19 mouse cellular contexts compared by ENCODE assay signal in the genomic region with DNA sequence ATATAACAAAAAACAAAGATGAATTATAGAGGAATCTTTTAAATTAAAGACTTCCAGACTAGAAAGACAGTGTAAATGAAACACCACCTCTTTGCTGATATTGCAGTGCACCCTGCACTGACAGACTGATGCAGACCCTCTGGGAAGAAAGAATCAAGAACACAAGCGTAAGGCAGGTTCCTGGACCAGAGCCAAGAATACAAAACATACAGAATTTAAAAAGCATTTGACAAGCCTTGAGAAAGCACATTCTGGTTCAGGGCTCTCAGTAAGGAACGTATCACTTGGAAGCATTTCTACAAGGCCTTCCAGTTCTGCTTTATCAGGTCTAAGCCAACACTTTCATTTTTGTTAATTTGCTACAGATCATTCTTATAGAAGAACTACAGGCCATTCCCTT. TPM values are rescaled to one million over a fixed set of nuclear protein-coding genes. Genes with fewer than 3 reads are reported as not detected.
DNase-seq lines count a peak whose midpoint lies in the region; ATAC-seq and TF ChIP-seq lines count a peak whose summit lies in the region.
"Had no signal": no experiment of that assay in that cellular context is flagged by ENCODE, and none has a peak within 500 bp of the region (broad histone marks: within the 10 kb centered on the region; RNA-seq: fewer than 3 reads in every experiment).

No protein-coding gene starts in this region.

- no peak overlapping the region for H3K4me2 ChIP-seq in forebrain, embryonic 14.5 days (ENCODE audit: low read length)
- no peak overlapping the region for H3K4me2 ChIP-seq in forebrain, embryonic 11.5 days (ENCODE audit: low read depth, low read length, severe bottlenecking)
- no peak overlapping the region for H3K4me2 ChIP-seq in lung, embryonic 14.5 days
- H3K4me2 ChIP-seq: embryonic facial prominence, embryonic 15.5 days; heart, embryonic 11.5 days; intestine, embryonic 15.5 days had no signal

- no peak overlapping the region for H3K27ac ChIP-seq in forebrain, embryonic 14.5 days (ENCODE audit: low read depth, low read length)
- no peak overlapping the region for H3K27ac ChIP-seq in forebrain, embryonic 11.5 days (ENCODE audit: low read depth, low read length)
- H3K27ac ChIP-seq in lung, embryonic 14.5 days (ENCODE audit: low read depth): no peak overlapping the region
- H3K27ac ChIP-seq: embryonic facial prominence, embryonic 15.5 days; intestine, embryonic 15.5 days had no signal

- no peaks in the 10 kb centered on the region for H3K9me3 ChIP-seq in forebrain, embryonic 14.5 days (replicated peaks; ENCODE audit: control insufficient read depth, low read length)
- H3K9me3 ChIP-seq in forebrain, embryonic 11.5 days (ENCODE audit: control insufficient read depth, low read length): no peaks in the 10 kb centered on the region
- 0 out of 2 replicates have a peak, but pooled peaks cover 4% of the 10 kb centered on the region for H3K9me3 ChIP-seq in lung, embryonic 14.5 days (ENCODE audit: low read depth, low read length)
- H3K9me3 ChIP-seq: embryonic facial prominence, embryonic 15.5 days; intestine, embryonic 15.5 days had no signal

- H3K27me3 ChIP-seq in forebrain, embryonic 14.5 days (replicated peaks; ENCODE audit: control insufficient read depth, insufficient read depth, low read length): no peaks in the 10 kb centered on the region
- no peaks in the 10 kb centered on the region for H3K27me3 ChIP-seq in forebrain, embryonic 11.5 days (ENCODE audit: control insufficient read depth, insufficient read depth, low read length)
- H3K27me3 ChIP-seq in lung, embryonic 14.5 days (ENCODE audit: insufficient read depth, low read length): no peaks in the 10 kb centered on the region
- H3K27me3 ChIP-seq: embryonic facial prominence, embryonic 15.5 days; intestine, embryonic 15.5 days had no signal

- 28% methylated on average over 2 of the region's 2 CpGs for WGBS in forebrain, embryonic 14.5 days
- 84% methylated on average over 2 of the region's 2 CpGs for WGBS in forebrain, embryonic 11.5 days
- WGBS in lung, embryonic 14.5 days: 27% methylated on average over 2 of the region's 2 CpGs

- ATAC-seq in forebrain, embryonic 14.5 days: no peak
- ATAC-seq in forebrain, embryonic 11.5 days (replicated peaks; ENCODE audit: low FRiP score): no peak
- no peak for ATAC-seq in lung, embryonic 14.5 days (ENCODE audit: insufficient read depth)
- ATAC-seq: intestine, embryonic 15.5 days had no signal

- no peak overlapping the region for H3K4me3 ChIP-seq in forebrain, embryonic 14.5 days (ENCODE audit: low read depth, low read length)
- H3K4me3 ChIP-seq in forebrain, embryonic 11.5 days (ENCODE audit: low read depth, low read length): no peak overlapping the region
- H3K4me3 ChIP-seq in lung, embryonic 14.5 days (ENCODE audit: low read depth, low read length): no peak overlapping the region
- H3K4me3 ChIP-seq: embryonic facial prominence, embryonic 15.5 days; erythroblast, embryonic 14.5 days; gastrocnemius, adult 2 months; intestine, embryonic 15.5 days had no signal

- DNase-seq in forebrain, embryonic 14.5 days (ENCODE audit: low spot score): peak; percentile 66
- DNase-seq in forebrain, embryonic 11.5 days (ENCODE audit: low spot score): no peak
- peak; percentile 49 for DNase-seq in heart, adult 11 months
- DNase-seq in heart, adult 9 months (ENCODE audit: low spot score in 2 of 2): no peak
- peak; percentile 30 for DNase-seq in lung, embryonic 14.5 days
- DNase-seq in lung, postnatal 4 days: no peak
- DNase-seq in c-Kit-positive CD71-positive TER-119-positive erythroid progenitor cells, embryonic 14.5 days (ENCODE audit: low spot score): no peak
- DNase-seq: adrenal gland, postnatal 10 days; cerebellum, adult 18-20 months; cerebellum, adult 9-11 months; cerebellum, postnatal 36 days; gastrocnemius, adult 2 months; gastrocnemius, postnatal 25 days; kidney, adult 18-20 months had no signal

- peaks cover 4% of the 10 kb centered on the region for H3K4me1 ChIP-seq in forebrain, embryonic 14.5 days (ENCODE audit: control insufficient read depth, insufficient read depth, low read length)
- peaks cover 8% of the 10 kb centered on the region; the same call in 1 of the 2 replicates for H3K4me1 ChIP-seq in forebrain, embryonic 11.5 days (replicated peaks; ENCODE audit: control insufficient read depth, insufficient read depth, low read length)
- H3K4me1 ChIP-seq in lung, embryonic 14.5 days (ENCODE audit: insufficient read depth): no peaks in the 10 kb centered on the region

- TF ChIP-seq CTCF in lung, embryonic 14.5 days (IDR thresholded peaks at IDR 0.05; ENCODE audit: low read depth): no peak

- H3K36me3 ChIP-seq in forebrain, embryonic 14.5 days (ENCODE audit: control insufficient read depth, insufficient read depth, low read length): no peaks in the 10 kb centered on the region
- no peaks in the 10 kb centered on the region for H3K36me3 ChIP-seq in forebrain, embryonic 11.5 days (ENCODE audit: control insufficient read depth, insufficient read depth, low read length)
- peaks cover 10% of the 10 kb centered on the region; the same call in 1 of the 2 replicates for H3K36me3 ChIP-seq in lung, embryonic 14.5 days (ENCODE audit: insufficient read depth)
- H3K36me3 ChIP-seq: embryonic facial prominence, embryonic 15.5 days; intestine, embryonic 15.5 days had no signal

- H3K9ac ChIP-seq in forebrain, embryonic 14.5 days (ENCODE audit: low read length): no peak overlapping the region
- H3K9ac ChIP-seq in forebrain, embryonic 11.5 days (ENCODE audit: low read length): no peak overlapping the region
- no peak overlapping the region for H3K9ac ChIP-seq in lung, embryonic 14.5 days
- H3K9ac ChIP-seq: embryonic facial prominence, embryonic 15.5 days; intestine, embryonic 15.5 days had no signal

RNA-seq across cellular contexts. Expression of a gene that starts 9.7 kb away (rescaled TPM):
- polyA plus RNA-seq in forebrain, embryonic 14.5 days (2014; fragmentation: Nextera tagmentation; extraction: Ambion mirVana): 30.1 and 32.0 TPM in 2 replicates
- 24.8 and 27.5 TPM in 2 replicates for polyA plus RNA-seq in forebrain, embryonic 11.5 days (2014; fragmentation: Nextera tagmentation; extraction: Ambion mirVana)
- 19.3 and 19.8 TPM in 2 replicates for polyA plus RNA-seq in lung, embryonic 14.5 days (2014; fragmentation: Nextera tagmentation; extraction: Ambion mirVana)

RNA-seq across cellular contexts. Expression of a gene that starts 27.1 kb away (rescaled TPM):
- polyA plus RNA-seq in forebrain, embryonic 14.5 days (2014; fragmentation: Nextera tagmentation; extraction: Ambion mirVana): 78.5 and 85.9 TPM in 2 replicates
- 36.0 and 37.4 TPM in 2 replicates for polyA plus RNA-seq in forebrain, embryonic 11.5 days (2014; fragmentation: Nextera tagmentation; extraction: Ambion mirVana)
- polyA plus RNA-seq in lung, embryonic 14.5 days (2014; fragmentation: Nextera tagmentation; extraction: Ambion mirVana): 46.1 and 49.3 TPM in 2 replicates

RNA-seq across cellular contexts. Expression of a gene that starts 45.1 kb away (rescaled TPM):
- polyA plus RNA-seq in forebrain, embryonic 14.5 days (2014; fragmentation: Nextera tagmentation; extraction: Ambion mirVana): 91.4 and 114 TPM in 2 replicates
- 97.5 and 108 TPM in 2 replicates for polyA plus RNA-seq in forebrain, embryonic 11.5 days (2014; fragmentation: Nextera tagmentation; extraction: Ambion mirVana)
- 71.6 and 77.8 TPM in 2 replicates for polyA plus RNA-seq in lung, embryonic 14.5 days (2014; fragmentation: Nextera tagmentation; extraction: Ambion mirVana)

RNA-seq across cellular contexts. Expression of a gene that starts 46.2 kb away (rescaled TPM):
- 63.5 and 76.4 TPM in 2 replicates for polyA plus RNA-seq in forebrain, embryonic 14.5 days (2014; fragmentation: Nextera tagmentation; extraction: Ambion mirVana)
- 61.1 and 68.0 TPM in 2 replicates for polyA plus RNA-seq in forebrain, embryonic 11.5 days (2014; fragmentation: Nextera tagmentation; extraction: Ambion mirVana)
- 74.7 and 77.4 TPM in 2 replicates for polyA plus RNA-seq in lung, embryonic 14.5 days (2014; fragmentation: Nextera tagmentation; extraction: Ambion mirVana)

RNA-seq across cellular contexts. Expression of a gene that starts 59.4 kb away (rescaled TPM):
- not detected in 2 replicates for polyA plus RNA-seq in forebrain, embryonic 14.5 days (2014; fragmentation: Nextera tagmentation; extraction: Ambion mirVana)
- polyA plus RNA-seq in forebrain, embryonic 11.5 days (2014; fragmentation: Nextera tagmentation; extraction: Ambion mirVana): 0.25 TPM in 1 of 2 replicates, not detected in the other
- polyA plus RNA-seq in lung, embryonic 14.5 days (2014; fragmentation: Nextera tagmentation; extraction: Ambion mirVana): 0.21 TPM in 1 of 2 replicates, not detected in the other
- polyA plus RNA-seq: embryonic facial prominence, embryonic 15.5 days; erythroblast, embryonic 14.5 days; heart, embryonic 11.5 days; heart, embryonic 16.5 days; intestine, embryonic 15.5 days had no signal

Comparison
In these comparisons a context has a peak if more than half of its experiments do, and no peak if none do; other contexts are left out.
1. DNase-seq: peak in forebrain, embryonic 14.5 days (single experiment), heart, adult 11 months (single experiment) and lung, embryonic 14.5 days (single experiment); none in forebrain, embryonic 11.5 days (single experiment), heart, adult 9 months (0 of 2), lung, postnatal 4 days (0 of 2) and c-Kit-positive CD71-positive TER-119-positive erythroid progenitor cells, embryonic 14.5 days (single experiment).